Mouse (Mus musculus): ENCODE measurements around the gene Rnf26. TPM values are rescaled to one million over a fixed set of nuclear protein-coding genes. Genes with fewer than 3 reads are reported as not detected.
"Not testable (repeated sequence)": the region's sequence is repeated elsewhere in the genome, so short reads cannot be mapped to it uniquely, and the experiment has no call there.

Rnf26 gene
- polyA plus RNA-seq, 1 experiment from 2014 or later, result 45.4 TPM

DNA sequence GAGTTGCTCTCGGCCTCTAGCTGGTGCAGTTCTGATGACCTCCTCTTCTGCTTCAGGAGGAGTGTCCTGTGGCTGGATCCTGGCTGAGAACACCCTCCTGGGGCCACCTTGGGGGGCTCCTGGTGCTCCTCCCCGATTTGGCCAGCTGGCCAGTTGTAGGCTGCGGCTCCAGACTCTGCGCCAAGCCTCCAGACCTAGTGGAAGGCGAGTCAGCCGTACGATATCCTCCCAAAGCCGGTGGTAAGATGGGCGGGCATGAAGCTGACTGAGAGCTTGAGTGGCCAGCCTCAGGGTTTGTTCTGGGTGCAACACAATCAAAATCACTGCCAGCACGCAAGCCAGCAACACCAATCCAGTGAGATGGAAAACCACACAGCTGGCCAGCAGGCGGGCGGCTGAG, 1.4 kb downstream of the Rnf26 start:
- H3K27ac ChIP-seq (ENCODE audit: low read length); H3K36me3 ChIP-seq (ENCODE audit: control insufficient read depth, insufficient read depth, low read length); H3K27me3 ChIP-seq (replicated peaks; ENCODE audit: control insufficient read depth, insufficient read depth, low read length); ATAC-seq; H3K9ac ChIP-seq (ENCODE audit: low read depth, low read length); H3K9me3 ChIP-seq (ENCODE audit: control insufficient read depth, low read length): not testable (repeated sequence)
- Histone ChIP-seq H3K4me1 (ENCODE audit: control insufficient read depth, insufficient read depth, low read length) (peaks cover 35% of the 10 kb centered on the region), H3K4me3 (ENCODE audit: low read length) (peak overlapping the region; percentile 80; the same call in 1 of the 2 replicates), H3K4me2 (ENCODE audit: low read depth, low read length) (peak overlapping the region; percentile 50)
- 47% methylated on average over 10 of the region's 12 CpGs for WGBS

DNA sequence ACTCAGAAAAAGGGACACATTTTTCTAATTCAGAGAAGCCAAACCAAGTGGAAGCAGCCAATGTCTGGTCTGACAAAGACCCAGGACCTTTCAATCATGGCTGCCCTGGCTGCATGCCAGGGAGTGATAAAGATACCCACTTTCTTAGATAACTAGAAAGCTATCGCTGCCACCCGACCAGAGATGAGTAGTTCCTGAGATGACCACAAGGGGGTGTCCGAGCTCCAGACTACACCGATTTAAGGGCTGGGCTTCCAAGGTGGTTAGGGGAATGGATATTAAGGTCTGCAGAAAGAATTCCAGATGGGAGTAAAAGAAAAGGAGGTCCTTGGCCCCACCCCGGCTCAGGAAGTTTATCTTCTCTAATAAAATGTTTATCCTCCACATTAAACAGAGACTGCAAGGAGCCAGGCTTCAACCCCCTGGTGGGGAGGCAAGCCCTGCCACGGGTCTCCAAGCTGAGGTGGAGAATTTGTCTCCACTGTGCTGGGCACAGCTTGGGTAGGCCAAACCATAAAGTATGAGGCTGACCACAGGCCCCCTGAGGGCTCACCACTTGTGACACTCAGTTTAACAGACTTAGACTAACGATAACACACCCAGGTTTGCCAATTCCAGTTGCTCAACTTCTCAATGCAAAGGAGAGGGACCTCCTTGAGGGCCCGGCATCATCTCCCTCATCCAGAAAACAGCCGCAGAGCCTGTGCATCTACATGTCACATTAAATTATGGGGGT, 3.8 kb downstream of the Rnf26 start:
- H3K27me3 ChIP-seq (replicated peaks; ENCODE audit: control insufficient read depth, insufficient read depth, low read length), result no peaks in the 10 kb centered on the region
- peak overlapping the region; percentile 55 for H3K9ac ChIP-seq (ENCODE audit: low read depth, low read length)
- H3K4me3 ChIP-seq (ENCODE audit: low read length), result peak overlapping the region; percentile 16
- H3K4me1 ChIP-seq (ENCODE audit: control insufficient read depth, insufficient read depth, low read length), result peaks cover 38% of the 10 kb centered on the region
- 21% methylated on average over 9 of the region's 9 CpGs for WGBS
- H3K9me3 ChIP-seq (ENCODE audit: control insufficient read depth, low read length), result no peaks in the 10 kb centered on the region
- H3K4me2 ChIP-seq (ENCODE audit: low read depth, low read length), result peak overlapping the region; percentile 48
- no peak overlapping the region; the same call in none of the 2 replicates for H3K27ac ChIP-seq (ENCODE audit: low read length)
- no peak for ATAC-seq
- 0 out of 2 replicates have a peak, but pooled peaks cover 3% of the 10 kb centered on the region for H3K36me3 ChIP-seq (ENCODE audit: control insufficient read depth, insufficient read depth, low read length)

DNA sequence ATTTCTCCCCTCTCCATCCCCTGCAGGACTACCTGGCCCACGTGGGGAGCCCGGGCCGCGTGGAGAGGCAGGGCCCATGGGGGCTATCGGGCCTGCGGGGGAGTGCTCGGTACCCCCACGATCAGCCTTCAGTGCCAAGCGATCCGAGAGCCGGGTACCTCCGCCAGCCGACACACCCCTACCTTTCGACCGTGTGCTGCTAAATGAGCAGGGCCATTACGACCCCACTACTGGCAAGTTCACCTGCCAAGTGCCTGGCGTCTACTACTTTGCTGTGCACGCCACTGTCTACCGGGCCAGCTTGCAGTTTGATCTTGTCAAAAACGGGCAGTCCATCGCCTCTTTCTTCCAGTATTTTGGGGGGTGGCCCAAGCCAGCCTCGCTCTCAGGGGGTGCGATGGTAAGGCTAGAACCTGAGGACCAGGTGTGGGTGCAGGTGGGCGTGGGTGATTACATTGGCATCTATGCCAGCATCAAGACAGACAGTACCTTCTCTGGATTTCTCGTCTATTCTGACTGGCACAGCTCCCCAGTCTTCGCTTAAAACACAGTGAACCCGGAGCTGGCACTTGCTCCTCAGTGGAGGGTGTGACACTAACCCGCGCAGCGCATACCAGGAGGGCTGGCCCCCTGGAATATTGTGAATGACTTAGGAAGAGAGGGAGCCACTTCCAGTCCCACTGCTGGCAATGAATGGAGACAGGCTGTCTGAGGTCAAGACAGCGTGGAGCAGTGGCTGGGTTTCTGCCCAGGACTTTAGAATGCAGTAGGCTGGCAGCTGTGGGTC, 4.9 kb downstream of the Rnf26 start:
- Histone ChIP-seq H3K27me3 (replicated peaks; ENCODE audit: control insufficient read depth, insufficient read depth, low read length) (no peaks in the 10 kb centered on the region), H3K9me3 (ENCODE audit: control insufficient read depth, low read length) (no peaks in the 10 kb centered on the region), H3K36me3 (ENCODE audit: control insufficient read depth, insufficient read depth, low read length) (0 out of 2 replicates have a peak, but pooled peaks cover 3% of the 10 kb centered on the region), H3K4me2 (ENCODE audit: low read depth, low read length) (peak overlapping the region; percentile 22; the same call in 1 of the 2 replicates), H3K4me3 (ENCODE audit: low read length) (peak overlapping the region; percentile 28; the same call in 1 of the 2 replicates), H3K27ac (ENCODE audit: low read length) (peak overlapping the region; percentile 81; the same call in 1 of the 2 replicates), H3K9ac (ENCODE audit: low read depth, low read length) (peak overlapping the region; percentile 53), H3K4me1 (ENCODE audit: control insufficient read depth, insufficient read depth, low read length) (peaks cover 38% of the 10 kb centered on the region)
- no peak for ATAC-seq
- WGBS, result 80% methylated on average over 31 of the region's 31 CpGs

DNA sequence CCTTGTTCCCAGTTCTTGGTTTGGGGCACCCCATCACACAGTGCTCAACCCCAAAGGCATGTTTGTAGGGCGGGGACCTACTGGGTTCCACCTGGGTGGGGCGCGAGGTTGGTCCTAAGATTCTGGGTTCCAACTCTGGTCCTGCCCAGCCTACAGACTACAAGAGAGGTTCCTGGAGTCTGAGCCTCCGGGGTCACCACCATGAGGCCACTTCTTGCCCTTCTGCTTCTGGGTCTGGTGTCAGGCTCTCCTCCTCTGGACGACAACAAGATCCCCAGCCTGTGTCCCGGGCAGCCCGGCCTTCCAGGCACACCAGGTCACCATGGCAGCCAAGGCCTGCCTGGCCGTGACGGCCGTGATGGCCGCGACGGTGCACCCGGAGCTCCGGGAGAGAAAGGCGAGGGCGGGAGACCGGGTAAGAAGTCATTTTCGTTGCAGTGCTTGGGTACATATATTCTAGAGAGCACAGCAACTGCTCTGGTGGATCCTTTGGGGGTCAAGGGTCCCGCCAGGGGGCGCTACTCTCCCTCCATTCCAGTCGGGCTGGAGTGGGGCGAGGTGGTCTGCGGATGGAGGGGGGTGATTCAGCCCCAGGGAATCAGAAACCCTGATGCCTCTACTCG, 5.6 kb downstream of the Rnf26 start:
- ATAC-seq, result 0 out of 2 replicates have a peak, but pooled peaks have one; percentile 8
- Histone ChIP-seq H3K4me3 (ENCODE audit: low read length) (peak overlapping the region; percentile 28), H3K27ac (ENCODE audit: low read length) (peak overlapping the region; percentile 81), H3K9me3 (ENCODE audit: control insufficient read depth, low read length) (no peaks in the 10 kb centered on the region), H3K4me2 (ENCODE audit: low read depth, low read length) (peak overlapping the region; percentile 40), H3K4me1 (ENCODE audit: control insufficient read depth, insufficient read depth, low read length) (peaks cover 38% of the 10 kb centered on the region), H3K36me3 (ENCODE audit: control insufficient read depth, insufficient read depth, low read length) (0 out of 2 replicates have a peak, but pooled peaks cover 3% of the 10 kb centered on the region), H3K9ac (ENCODE audit: low read depth, low read length) (peak overlapping the region; percentile 53), H3K27me3 (replicated peaks; ENCODE audit: control insufficient read depth, insufficient read depth, low read length) (no peaks in the 10 kb centered on the region)
- 49% methylated on average over 25 of the region's 25 CpGs for WGBS

GRCm38 (mm10) chr9:44107110-44107509, 6.2 kb downstream of the Rnf26 start, which contains the start of gene C1qtnf5:
Gene C1qtnf5 (plus strand): TSS chr9:44107245.
- WGBS, result 45% methylated on average over 8 of the region's 8 CpGs
- 0 out of 2 replicates have a peak, but pooled peaks cover 3% of the 10 kb centered on the region for H3K36me3 ChIP-seq (ENCODE audit: control insufficient read depth, insufficient read depth, low read length)
- peak within 1 kb of the TSS; percentile 40 for H3K4me2 ChIP-seq (ENCODE audit: low read depth, low read length)
- peaks cover 38% of the 10 kb centered on the region for H3K4me1 ChIP-seq (ENCODE audit: control insufficient read depth, insufficient read depth, low read length)
- peak within 1 kb of the TSS; percentile 81 for H3K27ac ChIP-seq (ENCODE audit: low read length)
- peak within 1 kb of the TSS; percentile 28 for H3K4me3 ChIP-seq (ENCODE audit: low read length)
- ATAC-seq, result peak; percentile 73
- H3K9me3 ChIP-seq (ENCODE audit: control insufficient read depth, low read length), result no peaks in the 10 kb centered on the region
- H3K27me3 ChIP-seq (replicated peaks; ENCODE audit: control insufficient read depth, insufficient read depth, low read length), result no peaks in the 10 kb centered on the region
- H3K9ac ChIP-seq (ENCODE audit: low read depth, low read length), result peak within 1 kb of the TSS; percentile 53

GRCm38 (mm10) chr9:44106596-44106995, 6.7 kb downstream of the Rnf26 start:
- no peaks in the 10 kb centered on the region for H3K9me3 ChIP-seq (ENCODE audit: control insufficient read depth, low read length)
- H3K4me1 ChIP-seq (ENCODE audit: control insufficient read depth, insufficient read depth, low read length), result peaks cover 38% of the 10 kb centered on the region
- no peak for ATAC-seq
- WGBS, result 65% methylated on average over 4 of the region's 4 CpGs
- H3K27ac ChIP-seq (ENCODE audit: low read length), result peak overlapping the region; percentile 5; the same call in 1 of the 2 replicates
- no peaks in the 10 kb centered on the region for H3K27me3 ChIP-seq (replicated peaks; ENCODE audit: control insufficient read depth, insufficient read depth, low read length)
- H3K4me3 ChIP-seq (ENCODE audit: low read length), result no peak overlapping the region
- H3K4me2 ChIP-seq (ENCODE audit: low read depth, low read length), result no peak overlapping the region
- peaks cover 3% of the 10 kb centered on the region; the same call in 1 of the 2 replicates for H3K36me3 ChIP-seq (ENCODE audit: control insufficient read depth, insufficient read depth, low read length)
- no peak overlapping the region for H3K9ac ChIP-seq (ENCODE audit: low read depth, low read length)

- no peaks in the 10 kb centered on the region for H3K27me3 ChIP-seq (replicated peaks; ENCODE audit: control insufficient read depth, insufficient read depth, low read length)
- no peak for ATAC-seq
- no peaks in the 10 kb centered on the region for H3K9me3 ChIP-seq (ENCODE audit: control insufficient read depth, low read length)
- H3K4me3 ChIP-seq (ENCODE audit: low read length), result no peak overlapping the region
- H3K27ac ChIP-seq (ENCODE audit: low read length), result no peak overlapping the region
- H3K4me2 ChIP-seq (ENCODE audit: low read depth, low read length), result no peak overlapping the region
- 90% methylated on average over 7 of the region's 7 CpGs for WGBS
- no peak overlapping the region for H3K9ac ChIP-seq (ENCODE audit: low read depth, low read length)
- H3K4me1 ChIP-seq (ENCODE audit: control insufficient read depth, insufficient read depth, low read length), result peaks cover 38% of the 10 kb centered on the region
- H3K36me3 ChIP-seq (ENCODE audit: control insufficient read depth, insufficient read depth, low read length), result peaks cover 3% of the 10 kb centered on the region; the same call in 1 of the 2 replicates
Measured at GRCm38 (mm10) chr9:44106182-44106581, 7.1 kb downstream of the Rnf26 start.

DNA sequence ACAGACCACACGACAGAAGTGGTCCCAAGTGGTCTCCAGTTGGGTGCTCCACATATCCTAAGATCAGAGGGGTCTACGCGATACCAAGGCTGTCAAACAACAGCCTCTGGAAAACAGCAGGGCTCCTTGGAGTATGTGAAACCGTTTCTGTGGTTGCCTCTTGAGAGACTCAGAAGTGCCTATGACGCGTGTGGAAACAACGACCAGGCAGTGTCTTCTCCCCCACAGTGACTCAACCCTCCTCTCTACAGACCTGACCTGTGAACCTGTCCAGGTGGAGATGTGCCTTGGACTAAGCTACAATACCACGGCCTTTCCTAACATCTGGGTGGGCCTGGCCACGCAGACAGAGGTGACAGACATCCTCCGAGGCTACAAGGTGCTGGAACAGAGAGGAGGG, 7.5 kb downstream of the Rnf26 start:
- Histone ChIP-seq H3K9me3 (ENCODE audit: control insufficient read depth, low read length) (no peaks in the 10 kb centered on the region), H3K4me1 (ENCODE audit: control insufficient read depth, insufficient read depth, low read length) (peaks cover 38% of the 10 kb centered on the region), H3K4me3 (ENCODE audit: low read length) (no peak overlapping the region), H3K4me2 (ENCODE audit: low read depth, low read length) (no peak overlapping the region), H3K27me3 (replicated peaks; ENCODE audit: control insufficient read depth, insufficient read depth, low read length) (no peaks in the 10 kb centered on the region), H3K36me3 (ENCODE audit: control insufficient read depth, insufficient read depth, low read length) (peaks cover 3% of the 10 kb centered on the region; the same call in 1 of the 2 replicates), H3K9ac (ENCODE audit: low read depth, low read length) (no peak overlapping the region), H3K27ac (ENCODE audit: low read length) (no peak overlapping the region)
- WGBS, result 84% methylated on average over 10 of the region's 10 CpGs
- no peak for ATAC-seq

DNA sequence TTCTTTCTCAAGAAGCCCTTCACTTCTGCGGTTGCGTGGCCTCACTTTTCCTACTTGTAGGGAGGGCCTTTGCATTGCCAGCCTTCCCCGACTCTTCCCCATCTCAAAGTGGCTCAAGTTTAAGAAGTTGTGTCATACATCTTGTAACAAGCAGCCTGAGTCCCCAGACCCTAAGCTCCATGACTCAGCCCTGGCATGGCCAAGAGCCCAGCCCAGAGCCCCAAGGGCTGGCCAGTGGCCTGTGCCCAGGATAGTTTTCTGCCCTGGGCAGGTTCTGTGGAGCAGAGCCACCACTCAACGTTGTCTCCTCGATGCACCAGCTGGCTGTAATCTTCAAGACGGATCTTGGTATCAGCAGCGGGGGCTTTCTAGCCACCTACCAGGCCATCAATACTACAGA, 8.4 kb downstream of the Rnf26 start:
- Histone ChIP-seq H3K4me2 (ENCODE audit: low read depth, low read length) (no peak overlapping the region), H3K4me1 (ENCODE audit: control insufficient read depth, insufficient read depth, low read length) (peaks cover 29% of the 10 kb centered on the region), H3K27me3 (replicated peaks; ENCODE audit: control insufficient read depth, insufficient read depth, low read length) (no peaks in the 10 kb centered on the region), H3K27ac (ENCODE audit: low read length) (no peak overlapping the region), H3K9me3 (ENCODE audit: control insufficient read depth, low read length) (no peaks in the 10 kb centered on the region), H3K36me3 (ENCODE audit: control insufficient read depth, insufficient read depth, low read length) (peaks cover 3% of the 10 kb centered on the region; the same call in 1 of the 2 replicates), H3K9ac (ENCODE audit: low read depth, low read length) (no peak overlapping the region), H3K4me3 (ENCODE audit: low read length) (no peak overlapping the region)
- ATAC-seq, result no peak
- 90% methylated on average over 7 of the region's 7 CpGs for whole genome bisulfite sequencing
